Mouse (Mus musculus) liver, embryonic 13.5 days (tissue): Measurements from ENCODE around the gene Maneal. TPM values are rescaled to one million over a fixed set of nuclear protein-coding genes. Genes with fewer than 3 reads are reported as not detected.

Experiments
- ATAC-seq: fragments of 200-750 bp; cut with Nextera tagmentation; 2 replicates; pipeline ENCODE4 v1.8.0; 2017; ENCODE audit warnings: low read depth, mild to moderate bottlenecking, moderate number of reproducible peaks, moderate library complexity
- DNase-seq: peaks from one replicate; pipeline ENCODE4 v3.0.0; 2022
- H3K27ac ChIP-seq: fragments of 300-500 bp; sonication (generic); 2 replicates; pipeline ENCODE4 v1.5.1; 2015; ENCODE audit warnings: moderate library complexity, mild to moderate bottlenecking, inconsistent platforms
- H3K27me3 ChIP-seq: fragments of 300-500 bp; sonication (generic); 2 replicates; pipeline ENCODE4 v1.6.1; 2015; ENCODE audit warnings: mild to moderate bottlenecking, inconsistent platforms
- H3K36me3 ChIP-seq: fragments of 300-500 bp; sonication (generic); 2 replicates; pipeline ENCODE4 v1.6.1; 2015; ENCODE audit warnings: mild to moderate bottlenecking, inconsistent platforms
- H3K4me1 ChIP-seq: fragments of 300-500 bp; sonication (generic); replicated peaks from 2 replicates; pipeline ENCODE4 v1.6.1; 2015; ENCODE audit warnings: inconsistent platforms
- H3K4me2 ChIP-seq: fragments of 300-500 bp; sonication (generic); 2 replicates; pipeline ENCODE4 v1.6.1; 2015; ENCODE audit warnings: inconsistent platforms, mild to moderate bottlenecking, moderate library complexity
- H3K4me3 ChIP-seq: fragments of 300-500 bp; sonication (generic); replicated peaks from 2 replicates; pipeline ENCODE4 v1.5.1; 2015; ENCODE audit warnings: mild to moderate bottlenecking, inconsistent platforms
- H3K9ac ChIP-seq: fragments of 300-500 bp; sonication (generic); 2 replicates; pipeline ENCODE4 v1.6.1; 2015; ENCODE audit warnings: mild to moderate bottlenecking, inconsistent platforms
- H3K9me3 ChIP-seq: fragments of 300-500 bp; sonication (generic); replicated peaks from 2 replicates; pipeline ENCODE4 v1.6.1; 2016; ENCODE audit warnings: inconsistent platforms
- WGBS: fragments of 180-500 bp; shearing (Covaris S2); methylation state at CpG from one replicate; pipeline ENCODE4 v1.1.7; 2015; ENCODE audit not compliant: insufficient replicate concordance; 5-methylcytosine and 5-hydroxymethylcytosine counted together
- polyA plus RNA-seq: library from polyadenylated mRNA; unstranded; fragments of >200 nt; fragmentation: Nextera tagmentation; extraction: Ambion mirVana; gene quantifications from 2 replicates; pipeline ENCODE4 v1.2.1, GENCODE M21; 2015

Maneal gene
- polyA plus RNA-seq, 1 experiment from 2014 or later = 0.05 TPM

DNA sequence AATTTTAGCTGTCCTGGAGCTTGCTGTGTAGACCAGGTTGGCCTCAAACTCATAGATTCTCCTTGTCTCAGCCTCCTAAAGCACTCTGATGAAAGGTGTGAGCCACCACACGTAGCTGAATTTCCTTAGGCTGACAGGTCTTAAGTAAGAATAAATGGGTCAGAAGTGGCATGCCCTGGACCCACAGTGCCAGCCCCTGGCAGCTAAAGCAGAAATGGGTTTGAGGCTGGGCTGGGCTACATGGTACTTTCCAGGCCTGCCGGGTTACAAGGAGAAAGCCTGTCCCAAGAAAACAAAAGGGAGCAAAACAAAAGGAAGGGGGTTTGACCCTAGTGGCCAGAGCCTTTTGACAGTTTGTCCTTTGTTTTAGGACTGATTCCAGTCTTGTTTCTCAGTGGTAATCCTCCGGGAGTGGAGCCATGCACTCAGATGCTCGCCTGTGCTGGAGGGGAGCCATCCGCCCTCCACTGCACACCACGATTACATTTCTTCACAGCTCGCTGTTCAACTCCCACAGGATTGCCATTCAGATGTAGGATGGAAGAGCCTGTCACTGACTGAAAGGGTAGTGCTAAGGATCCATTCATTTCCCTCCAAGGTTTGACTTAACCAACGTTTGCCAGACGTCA is 50.5 kb downstream of the Maneal start:
- Histone ChIP-seq H3K27ac (no peak overlapping the region), H3K27me3 (no peaks in the 10 kb centered on the region), H3K9me3 (no peaks in the 10 kb centered on the region), H3K4me1 (peaks cover 46% of the 10 kb centered on the region), H3K36me3 (peaks cover 74% of the 10 kb centered on the region), H3K4me2 (no peak overlapping the region), H3K9ac (no peak overlapping the region), H3K4me3 (no peak overlapping the region)
- 70% methylated on average over 9 of the region's 9 CpGs for WGBS
- ATAC-seq (no peak), DNase-seq (no peak)

DNA sequence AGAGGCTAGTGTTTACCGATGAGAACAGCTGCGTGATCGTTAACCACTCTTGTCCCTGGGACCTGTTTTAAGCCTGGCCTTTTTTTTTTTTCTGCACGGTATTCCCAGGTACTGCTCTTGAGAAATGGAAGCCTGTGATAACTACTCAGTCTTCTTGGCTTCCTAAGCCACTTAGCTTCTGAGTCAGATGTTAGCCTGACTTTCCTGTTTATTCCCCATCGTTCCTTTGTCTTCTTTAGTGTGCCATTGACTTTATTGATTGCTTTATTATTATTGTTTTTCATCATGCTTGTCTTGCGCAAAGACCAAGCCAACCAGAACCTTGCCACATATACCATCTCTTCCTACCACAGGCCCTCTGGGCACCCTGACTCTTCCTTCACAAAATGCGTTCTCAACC is 51.9 kb downstream of the Maneal start:
- H3K36me3 ChIP-seq = peaks cover 77% of the 10 kb centered on the region
- H3K27ac ChIP-seq = 0 out of 2 replicates have a peak overlapping the region, but pooled peaks have one; percentile 7
- no peak for DNase-seq
- no peaks in the 10 kb centered on the region for H3K27me3 ChIP-seq
- no peak overlapping the region for H3K4me3 ChIP-seq
- no peaks in the 10 kb centered on the region for H3K9me3 ChIP-seq
- H3K4me1 ChIP-seq = peaks cover 59% of the 10 kb centered on the region
- 81% methylated on average over 7 of the region's 7 CpGs for WGBS
- H3K9ac ChIP-seq = no peak overlapping the region
- H3K4me2 ChIP-seq = no peak overlapping the region
- ATAC-seq = no peak

DNA sequence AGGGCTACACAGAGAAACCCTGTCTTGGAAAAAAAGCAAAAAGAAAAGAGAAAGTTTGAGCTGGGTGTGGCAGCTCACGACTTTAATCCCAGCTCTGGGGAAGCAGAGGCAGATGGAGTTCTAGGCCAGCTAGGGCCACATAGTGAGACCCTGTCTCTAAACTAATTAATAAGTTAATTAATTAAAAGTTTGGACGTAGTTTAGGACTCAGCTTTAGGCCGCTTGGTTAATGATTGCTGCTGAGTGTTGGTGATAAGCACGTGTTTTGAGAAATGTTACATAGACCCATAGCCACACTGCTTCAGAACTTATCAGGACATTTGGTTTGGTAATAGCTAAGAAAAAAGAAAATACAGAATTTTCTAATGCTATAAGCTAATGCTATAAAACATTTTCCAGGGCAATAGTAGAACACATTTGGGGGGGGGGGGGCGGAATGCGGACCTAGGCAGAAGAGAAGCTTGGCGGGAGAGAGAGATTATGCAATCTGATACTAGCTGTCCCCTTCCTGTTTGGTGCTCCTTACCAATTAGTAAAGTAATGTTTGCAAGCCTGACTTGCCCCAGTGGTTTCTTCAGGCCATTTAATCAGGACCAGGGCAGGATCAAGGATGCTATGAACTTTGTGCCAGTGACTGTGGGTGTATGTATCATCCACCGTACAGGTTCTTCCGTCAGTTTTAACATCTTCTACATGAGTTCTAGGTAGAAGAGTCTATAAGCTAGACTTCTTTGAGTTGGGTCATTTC is 52.7 kb downstream of the Maneal start:
- DNase-seq = no peak
- H3K36me3 ChIP-seq = peaks cover 82% of the 10 kb centered on the region

DNA sequence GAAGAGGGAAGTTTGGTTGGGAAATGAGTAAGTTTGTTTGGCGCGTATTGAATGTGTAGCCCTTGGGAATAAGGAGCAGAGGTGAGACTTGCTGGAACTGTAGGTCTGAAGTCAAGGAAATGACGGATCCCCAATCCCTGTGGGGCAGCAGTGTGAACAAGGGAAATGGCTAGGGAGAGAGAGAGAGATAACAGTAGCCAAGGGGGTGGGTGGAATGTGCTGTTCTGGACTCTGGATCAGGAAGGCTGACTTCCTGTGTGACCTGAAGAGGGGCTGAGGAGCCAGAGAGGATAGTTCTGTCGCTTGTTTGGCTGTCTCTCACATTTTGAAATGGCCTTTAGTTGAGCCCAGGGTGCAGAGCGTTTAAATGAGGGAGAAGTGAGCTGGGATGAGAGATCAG is 53.5 kb downstream of the Maneal start:
- H3K9me3 ChIP-seq = no peaks in the 10 kb centered on the region
- peak overlapping the region; percentile 28 for H3K4me2 ChIP-seq
- peaks cover 75% of the 10 kb centered on the region for H3K36me3 ChIP-seq
- peak overlapping the region; percentile 28 for H3K9ac ChIP-seq
- peak overlapping the region; percentile 59 for H3K27ac ChIP-seq
- no peaks in the 10 kb centered on the region for H3K27me3 ChIP-seq
- DNase-seq (no peak), ATAC-seq (peak; percentile 25; the same call in 1 of the 2 replicates)
- peaks cover 73% of the 10 kb centered on the region for H3K4me1 ChIP-seq
- WGBS = 43% methylated on average over 5 of the region's 5 CpGs
- H3K4me3 ChIP-seq = no peak overlapping the region

More for the DNA sequence above, 52.7 kb downstream of the Maneal start:
- Histone ChIP-seq H3K9me3 (no peaks in the 10 kb centered on the region), H3K4me3 (no peak overlapping the region), H3K4me1 (peaks cover 67% of the 10 kb centered on the region), H3K27ac (peak overlapping the region; percentile 59), H3K9ac (peak overlapping the region; percentile 28), H3K4me2 (peak overlapping the region; percentile 28), H3K27me3 (no peaks in the 10 kb centered on the region)
- no peak for ATAC-seq
- WGBS = 48% methylated on average over 9 of the region's 9 CpGs

Other genes starting within 250 kb of the Maneal start
- not detected in 2 replicates for gene Pou3f1, start 205.4 kb downstream of the Maneal start, polyA plus RNA-seq
- gene Utp11, start 168.6 kb downstream of the Maneal start, polyA plus RNA-seq = 37.5 and 48.1 TPM in 2 replicates
- gene Fhl3, start 161.5 kb downstream of the Maneal start, polyA plus RNA-seq = 3.1 and 3.6 TPM in 2 replicates
- gene Sf3a3, start 147.4 kb downstream of the Maneal start, polyA plus RNA-seq = 91.3 and 101 TPM in 2 replicates
- gene Inpp5b, start 120.3 kb downstream of the Maneal start, polyA plus RNA-seq = 43.2 and 49.7 TPM in 2 replicates
- 14.4 and 15.5 TPM in 2 replicates for gene Mtf1, start 60.1 kb downstream of the Maneal start, polyA plus RNA-seq
- gene Yrdc, start 11.5 kb downstream of the Maneal start, polyA plus RNA-seq = 20.0 and 23.2 TPM in 2 replicates
- gene 1110065P20Rik, start 11.0 kb downstream of the Maneal start, polyA plus RNA-seq = 12.1 and 15.3 TPM in 2 replicates
- gene Epha10, start 18.7 kb upstream of the Maneal start, polyA plus RNA-seq = not detected in 2 replicates
- 6.6 and 7.6 TPM in 2 replicates for gene 9930104L06Rik, start 74.9 kb upstream of the Maneal start, polyA plus RNA-seq
- 142 and 161 TPM in 2 replicates for gene Cdca8, start 77.1 kb upstream of the Maneal start, polyA plus RNA-seq
- gene Rspo1, start 124.3 kb upstream of the Maneal start, polyA plus RNA-seq = 0.51 and 0.70 TPM in 2 replicates
- gene Gnl2, start 154.4 kb upstream of the Maneal start, polyA plus RNA-seq = 48.8 and 57.2 TPM in 2 replicates
- not detected in 2 replicates for gene Dnali1, start 203.5 kb upstream of the Maneal start, polyA plus RNA-seq
- 16.1 and 19.6 TPM in 2 replicates for gene Snip1, start 204.5 kb upstream of the Maneal start, polyA plus RNA-seq
- 25.9 and 32.0 TPM in 2 replicates for gene Meaf6, start 223.0 kb upstream of the Maneal start, polyA plus RNA-seq